ENCODE assay signal across 35 mouse cellular contexts in the genomic region with DNA sequence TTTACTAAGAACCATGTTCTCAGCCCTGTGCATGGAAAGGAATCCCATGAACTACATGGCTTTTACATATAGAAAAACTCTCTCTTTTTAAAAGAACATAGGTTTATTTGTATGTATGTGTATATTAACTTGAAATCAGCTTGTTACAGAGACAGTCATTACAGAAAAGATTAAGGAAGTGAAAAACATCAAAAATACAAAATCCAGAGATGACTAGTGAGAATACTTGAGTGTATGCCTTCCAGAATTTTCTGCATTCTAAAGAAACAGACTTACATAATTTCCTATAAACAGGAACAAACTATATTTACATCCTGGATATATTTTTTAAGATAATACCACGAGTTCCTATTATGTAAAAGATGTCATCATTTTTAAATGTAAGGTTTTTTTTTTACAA. TPM values are rescaled to one million over a fixed set of nuclear protein-coding genes. Genes with fewer than 3 reads are reported as not detected.
"Had no signal": no experiment of that assay in that cellular context is flagged by ENCODE, and none has a peak within 500 bp of the region (broad histone marks: within the 10 kb centered on the region; RNA-seq: fewer than 3 reads in every experiment).

No protein-coding gene starts in this region.

- H3K36me3 ChIP-seq: embryonic facial prominence, embryonic 10.5 days; embryonic facial prominence, embryonic 12.5 days; embryonic facial prominence, embryonic 13.5 days; embryonic facial prominence, embryonic 15.5 days; forebrain, embryonic 10.5 days; forebrain, embryonic 12.5 days; forebrain, embryonic 15.5 days had no signal

- H3K9me3 ChIP-seq: embryonic facial prominence, embryonic 10.5 days; embryonic facial prominence, embryonic 12.5 days; embryonic facial prominence, embryonic 13.5 days; embryonic facial prominence, embryonic 15.5 days; forebrain, embryonic 10.5 days; forebrain, embryonic 12.5 days; forebrain, embryonic 13.5 days; forebrain, embryonic 15.5 days had no signal

- H3K27me3 ChIP-seq: embryonic facial prominence, embryonic 12.5 days; embryonic facial prominence, embryonic 13.5 days; embryonic facial prominence, embryonic 15.5 days; forebrain, embryonic 12.5 days; forebrain, embryonic 13.5 days; forebrain, embryonic 15.5 days had no signal

- H3K4me3 ChIP-seq: embryonic facial prominence, embryonic 10.5 days; embryonic facial prominence, embryonic 12.5 days; embryonic facial prominence, embryonic 13.5 days; embryonic facial prominence, embryonic 15.5 days; erythroblast, embryonic 14.5 days; forebrain, embryonic 10.5 days; forebrain, embryonic 12.5 days; forebrain, embryonic 13.5 days; forebrain, embryonic 15.5 days; gastrocnemius, adult 2 months; heart, adult 2 months had no signal

- H3K4me1 ChIP-seq: embryonic facial prominence, embryonic 10.5 days; embryonic facial prominence, embryonic 12.5 days; embryonic facial prominence, embryonic 13.5 days; embryonic facial prominence, embryonic 15.5 days; forebrain, embryonic 10.5 days; forebrain, embryonic 12.5 days; forebrain, embryonic 13.5 days; forebrain, embryonic 15.5 days had no signal

- H3K4me2 ChIP-seq: embryonic facial prominence, embryonic 12.5 days; embryonic facial prominence, embryonic 13.5 days; embryonic facial prominence, embryonic 15.5 days; forebrain, embryonic 12.5 days; forebrain, embryonic 13.5 days; forebrain, embryonic 15.5 days had no signal

- H3K27ac ChIP-seq: embryonic facial prominence, embryonic 10.5 days; embryonic facial prominence, embryonic 12.5 days; embryonic facial prominence, embryonic 13.5 days; embryonic facial prominence, embryonic 15.5 days; forebrain, embryonic 10.5 days; forebrain, embryonic 12.5 days; forebrain, embryonic 13.5 days; forebrain, embryonic 15.5 days; gastrocnemius, adult 2 months; heart, adult 2 months had no signal

- DNase-seq: cerebellum, adult 9-10 months; cerebellum, adult 9-11 months; cerebellum, postnatal 10 days; cerebellum, postnatal 14 days; cerebellum, postnatal 25 days; cerebellum, postnatal 36 days; embryo, embryonic 11 days; forebrain, postnatal 0 days; gastrocnemius, adult 2 months; gastrocnemius, postnatal 10 days; gastrocnemius, postnatal 14 days; gastrocnemius, postnatal 25 days; gastrocnemius, postnatal 36 days; heart, adult 18-20 months; heart, adult 2 months had no signal

- H3K9ac ChIP-seq: embryonic facial prominence, embryonic 12.5 days; embryonic facial prominence, embryonic 13.5 days; embryonic facial prominence, embryonic 15.5 days; forebrain, embryonic 12.5 days; forebrain, embryonic 13.5 days; forebrain, embryonic 15.5 days; forebrain, postnatal 0 days had no signal

RNA-seq across cellular contexts. Expression of a gene that starts 2.1 kb away (rescaled TPM):
- total RNA-seq: common myeloid progenitor, adult 5-6 weeks; forebrain, postnatal 0 days; gastrocnemius, adult 18-20 months; gastrocnemius, adult 2 months; gastrocnemius, adult 8-10 months; gastrocnemius, postnatal 10 days; gastrocnemius, postnatal 14 days; gastrocnemius, postnatal 25 days; gastrocnemius, postnatal 36 days; granulocyte monocyte progenitor cell, adult 5-6 weeks; heart, adult 18-20 months; heart, adult 2 months; heart, adult 8-10 months had no signal
- polyA plus RNA-seq: cortical plate, adult 2 months; embryonic facial prominence, embryonic 10.5 days; embryonic facial prominence, embryonic 11.5 days; embryonic facial prominence, embryonic 12.5 days; embryonic facial prominence, embryonic 13.5 days; erythroblast, embryonic 14.5 days; forebrain, embryonic 10.5 days; forebrain, embryonic 11.5 days; forebrain, embryonic 12.5 days; forebrain, embryonic 13.5 days; forebrain, embryonic 14.5 days; forebrain, embryonic 15.5 days; forebrain, embryonic 16.5 days; frontal cortex, adult 2 months had no signal
